Mouse (Mus musculus): ENCODE measurements around the gene Myo18b.

The Myo18b gene

DNA sequence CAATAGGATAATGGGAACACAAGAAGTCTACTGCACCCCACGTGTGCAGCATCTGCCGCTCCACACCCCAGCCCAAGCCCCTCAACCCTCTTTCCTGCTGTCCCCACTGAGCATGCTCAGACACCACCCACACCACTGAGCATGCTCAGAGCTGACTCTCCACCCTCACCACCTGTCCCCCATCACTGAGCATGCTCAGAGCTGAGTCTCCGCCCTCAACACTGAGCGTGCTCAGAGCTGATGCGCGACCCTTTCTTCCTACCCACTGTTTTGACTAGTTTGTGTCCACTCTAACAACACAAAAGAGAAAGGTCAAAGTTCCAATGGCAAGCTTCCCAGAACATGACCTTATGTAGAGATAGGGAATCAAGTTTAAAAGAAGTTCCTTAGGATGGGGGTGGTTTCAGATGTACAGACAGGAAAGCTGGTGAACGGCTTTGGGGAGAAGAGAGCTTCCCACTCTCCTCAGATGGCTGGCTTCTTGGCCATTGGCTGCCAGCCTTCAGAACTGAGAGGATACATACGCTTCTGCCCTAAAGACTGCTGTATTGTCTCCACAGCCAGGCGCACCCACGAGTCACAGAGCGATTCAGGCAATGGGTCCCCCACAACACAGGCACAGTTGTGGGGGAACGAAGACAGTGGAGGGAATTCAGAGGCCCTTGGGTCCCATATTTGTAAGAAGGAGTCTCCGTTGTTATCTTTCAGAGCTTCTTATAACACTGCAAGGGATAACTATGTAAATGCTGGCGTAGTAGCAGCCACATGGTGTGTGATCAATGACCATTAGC, 209.7 kb downstream of the Myo18b start:
- in situ Hi-C loops (cut with MboI; ENCODE audit: low sequenced_read_pairs), result no loop called here

DNA sequence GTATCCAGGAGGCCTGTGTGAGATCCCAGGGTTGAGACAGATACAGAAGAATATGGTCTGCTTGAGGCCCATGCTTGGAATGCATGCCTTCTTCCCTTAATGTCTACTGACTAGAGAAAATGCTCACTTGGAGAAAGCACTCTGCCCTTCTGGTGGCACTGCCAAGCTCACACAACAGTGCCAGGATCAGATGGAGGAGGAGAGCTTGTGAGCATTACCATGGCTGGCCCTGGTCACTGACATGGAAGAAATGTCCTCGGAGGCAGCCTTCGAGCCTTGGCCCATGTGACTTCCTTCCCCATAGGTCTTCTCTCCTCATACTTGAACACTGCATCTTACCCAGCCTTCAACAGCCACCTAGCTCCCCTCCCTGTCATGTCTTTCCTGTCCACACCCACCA, 216.9 kb downstream of the Myo18b start:
- in situ Hi-C loops (cut with MboI; ENCODE audit: low sequenced_read_pairs), result no loop called here

DNA sequence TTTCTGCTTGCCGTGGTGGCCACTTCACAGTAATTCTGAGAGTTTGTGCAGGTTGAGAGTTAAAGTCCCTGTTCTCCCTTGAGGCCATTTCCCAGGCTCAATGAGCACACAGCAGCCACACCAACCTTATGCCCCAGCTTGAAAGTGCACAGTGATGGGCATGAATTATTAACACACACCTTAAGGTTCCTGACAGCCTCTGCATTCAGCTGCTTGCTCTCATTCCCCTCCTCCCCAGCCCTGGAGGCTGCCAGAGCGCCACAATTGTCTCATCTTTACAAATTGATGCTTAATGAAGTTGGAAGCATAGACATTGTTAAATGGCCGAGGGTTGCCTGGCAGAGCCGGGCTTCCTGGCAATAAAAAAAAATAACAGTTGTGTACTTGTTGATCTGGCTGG, 218.0 kb downstream of the Myo18b start:
- in situ Hi-C loops (cut with MboI; ENCODE audit: low sequenced_read_pairs), result no loop called here

DNA sequence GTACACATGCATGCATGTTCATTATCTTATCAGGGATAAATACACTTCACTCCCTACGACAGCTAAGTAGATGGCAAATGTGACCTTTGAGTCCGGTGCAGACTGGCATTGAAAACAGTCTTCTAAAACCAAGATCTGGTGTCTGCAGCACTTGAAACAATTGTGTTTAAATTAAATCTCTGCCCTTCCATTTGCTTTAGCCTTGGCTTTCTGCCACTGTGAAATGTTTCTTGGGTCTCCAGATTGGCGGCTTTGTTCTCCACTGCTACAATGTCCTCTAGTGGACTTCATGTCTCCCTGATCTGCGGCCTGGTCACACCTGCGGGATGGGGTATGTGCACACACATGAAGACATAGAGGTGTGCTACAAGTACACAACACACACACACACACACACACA, 221.4 kb downstream of the Myo18b start:
- in situ Hi-C loops (cut with MboI; ENCODE audit: low sequenced_read_pairs), result no loop called here

DNA sequence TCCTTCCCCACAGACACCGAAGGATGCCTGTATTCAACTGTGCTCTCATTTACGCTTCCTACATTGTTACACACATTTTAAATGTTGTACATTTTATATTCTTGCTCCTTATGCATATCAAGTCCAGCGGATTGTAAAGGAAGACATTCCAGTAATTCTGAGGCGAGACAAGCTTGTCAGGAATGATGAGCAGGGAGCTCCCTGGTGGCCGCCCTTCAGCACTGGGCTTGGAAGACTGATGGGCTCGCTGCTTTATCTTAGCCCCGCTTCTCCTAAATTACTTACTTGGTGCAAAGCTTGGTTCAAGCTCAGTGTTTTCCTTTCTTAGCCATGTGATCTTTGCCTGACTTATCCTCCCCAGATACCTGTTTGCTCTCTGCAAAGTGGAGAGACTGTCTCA, 223.7 kb downstream of the Myo18b start:
- in situ Hi-C loops (cut with MboI; ENCODE audit: low sequenced_read_pairs), result no loop called here

DNA sequence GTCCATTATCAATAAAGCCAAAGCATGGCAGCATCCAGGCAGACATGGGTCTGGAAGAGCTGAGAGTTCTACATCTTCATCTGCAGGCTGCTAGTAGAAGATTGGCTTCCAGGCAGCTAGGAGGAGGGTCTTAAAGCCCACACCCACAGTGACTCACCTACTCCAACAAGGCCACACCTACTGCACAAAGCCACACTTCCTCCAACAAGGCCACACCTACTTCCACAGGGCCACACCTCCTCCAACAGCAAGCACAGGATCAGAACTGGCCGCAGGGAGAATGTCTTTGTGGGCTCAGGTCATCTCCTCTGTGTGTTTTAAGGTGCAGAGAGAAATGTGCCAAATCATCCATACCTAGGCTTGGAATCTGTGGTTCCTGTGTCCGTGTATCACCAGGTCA, 224.2 kb downstream of the Myo18b start:
- in situ Hi-C loops (cut with MboI; ENCODE audit: low sequenced_read_pairs), result no loop called here

DNA sequence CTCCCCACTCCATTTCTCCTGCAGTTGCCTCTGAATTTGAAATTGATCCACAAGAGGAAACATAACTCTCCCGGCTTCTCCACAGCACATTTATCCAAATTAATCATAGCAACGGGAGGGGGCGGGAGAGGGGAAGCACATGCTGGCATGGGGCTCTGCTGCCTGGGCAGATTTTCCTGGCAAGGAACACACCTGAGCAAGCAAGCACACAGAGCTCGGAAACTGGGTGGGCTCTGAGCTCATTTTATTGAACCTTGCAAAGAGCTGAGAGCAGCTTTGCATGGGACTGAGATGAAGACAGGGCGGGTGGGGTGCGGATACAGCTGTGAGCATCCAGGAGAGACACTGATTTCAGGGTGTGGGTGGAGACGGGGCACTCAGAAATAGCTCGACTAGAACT, 229.0 kb downstream of the Myo18b start:
- in situ Hi-C loops (cut with MboI; ENCODE audit: low sequenced_read_pairs), result no loop called here

DNA sequence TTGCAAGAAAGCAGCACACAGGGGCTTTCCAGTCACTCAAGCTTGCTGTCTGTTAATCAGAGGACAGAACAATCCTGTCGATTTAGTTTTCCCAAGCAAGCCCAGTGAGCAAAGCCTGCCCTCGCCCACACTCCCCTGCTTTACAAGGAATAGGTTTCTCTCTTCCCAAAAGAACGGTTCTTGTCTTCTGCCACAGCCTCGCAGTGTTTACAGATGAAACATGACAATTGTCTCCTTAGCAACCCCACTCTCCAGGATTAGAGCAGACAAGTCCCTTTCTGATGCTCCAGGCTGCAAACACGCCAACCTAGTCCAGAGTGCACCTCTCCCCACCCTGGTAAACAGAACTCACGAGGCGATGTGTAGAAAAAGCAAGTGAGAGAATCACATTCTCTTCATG, 230.5 kb downstream of the Myo18b start:
- in situ Hi-C loops (cut with MboI; ENCODE audit: low sequenced_read_pairs), result no loop called here

DNA sequence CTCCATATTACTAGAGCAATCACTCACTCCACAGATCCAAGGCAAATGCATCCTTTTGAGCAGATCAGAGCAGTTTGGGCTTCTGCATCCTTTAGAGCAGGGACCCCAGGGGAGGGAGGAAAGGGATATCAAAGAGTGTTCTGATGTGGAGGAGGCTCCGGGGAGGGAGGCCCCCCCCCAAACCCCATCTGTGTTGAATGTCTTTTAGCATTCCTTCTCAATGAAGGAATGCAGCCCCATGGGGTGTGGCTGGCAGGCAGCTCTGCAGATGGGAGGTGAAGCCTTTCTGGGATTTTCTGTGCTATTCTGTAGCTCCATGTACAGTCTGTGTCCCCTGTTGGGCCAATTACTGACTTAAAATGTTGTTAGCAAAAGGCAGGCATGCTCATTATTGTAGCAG, 232.5 kb downstream of the Myo18b start:
- in situ Hi-C loops (cut with MboI; ENCODE audit: low sequenced_read_pairs), result no loop called here

DNA sequence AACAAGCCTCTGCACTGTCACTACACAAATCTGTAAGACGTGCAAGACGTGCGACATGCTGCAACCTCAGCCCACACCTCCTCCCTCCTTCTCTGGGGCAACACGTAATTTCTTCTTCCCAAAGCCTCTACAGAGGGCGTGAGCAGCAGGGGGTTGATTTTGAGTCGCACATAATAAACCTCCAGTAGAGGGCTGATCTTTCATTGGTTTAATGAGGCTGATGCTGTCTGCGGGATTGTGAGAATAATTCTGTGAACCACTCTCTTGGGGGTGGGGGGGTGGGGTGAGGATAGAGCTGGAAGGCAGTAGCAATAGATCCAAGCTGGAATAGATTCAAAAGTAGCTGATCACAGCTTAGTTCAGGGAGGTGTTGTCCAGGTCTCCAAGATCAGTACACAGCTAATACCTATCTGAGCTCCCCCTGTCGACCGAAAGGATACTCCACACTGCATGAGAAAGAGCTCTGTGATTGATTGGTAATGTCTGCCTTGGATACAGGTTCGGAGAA, 235.2 kb downstream of the Myo18b start:
- in situ Hi-C loops (cut with MboI; ENCODE audit: low sequenced_read_pairs), result no loop called here

DNA sequence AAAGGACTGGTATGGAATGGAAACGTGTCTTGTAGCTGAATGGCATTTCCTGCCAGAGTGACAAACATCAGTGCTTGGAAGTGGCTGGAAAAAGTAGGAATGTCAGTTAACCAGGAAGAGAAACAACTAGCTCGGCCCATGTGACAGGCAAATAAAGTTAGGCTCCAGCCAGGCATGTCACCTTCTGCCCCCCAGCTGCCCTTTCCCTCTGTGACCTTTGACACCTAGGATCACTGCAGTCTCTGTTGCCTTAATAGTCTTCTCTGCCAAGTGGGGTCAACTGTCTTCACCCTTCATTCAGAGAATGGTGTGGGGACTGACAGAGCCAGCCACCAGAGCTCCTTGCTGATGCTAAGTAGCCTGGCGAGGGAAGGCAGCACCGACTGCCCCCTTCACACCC, 236.9 kb downstream of the Myo18b start:
- in situ Hi-C loops (cut with MboI; ENCODE audit: low sequenced_read_pairs), result no loop called here

DNA sequence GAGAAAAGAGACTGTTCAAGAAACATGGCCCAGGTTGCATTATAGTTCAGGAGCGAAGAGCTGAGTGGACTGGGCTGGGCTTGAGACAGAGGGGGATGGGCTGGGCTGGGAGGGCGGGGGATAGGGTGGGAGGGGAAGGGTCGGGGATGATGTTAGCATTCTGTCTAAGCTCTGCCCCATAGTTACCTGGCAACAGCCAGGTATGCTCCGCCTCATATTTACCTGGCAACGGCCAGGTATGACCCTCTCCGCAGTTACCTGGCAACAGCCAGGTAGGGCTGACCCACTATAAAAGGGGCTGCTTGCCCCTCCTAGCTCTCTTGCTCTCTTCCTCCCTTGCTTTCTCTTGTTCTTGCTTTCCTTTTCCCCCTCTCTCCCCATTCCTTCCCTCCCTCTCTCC, 239.4 kb downstream of the Myo18b start:
- in situ Hi-C loops (cut with MboI; ENCODE audit: low sequenced_read_pairs), result no loop called here

DNA sequence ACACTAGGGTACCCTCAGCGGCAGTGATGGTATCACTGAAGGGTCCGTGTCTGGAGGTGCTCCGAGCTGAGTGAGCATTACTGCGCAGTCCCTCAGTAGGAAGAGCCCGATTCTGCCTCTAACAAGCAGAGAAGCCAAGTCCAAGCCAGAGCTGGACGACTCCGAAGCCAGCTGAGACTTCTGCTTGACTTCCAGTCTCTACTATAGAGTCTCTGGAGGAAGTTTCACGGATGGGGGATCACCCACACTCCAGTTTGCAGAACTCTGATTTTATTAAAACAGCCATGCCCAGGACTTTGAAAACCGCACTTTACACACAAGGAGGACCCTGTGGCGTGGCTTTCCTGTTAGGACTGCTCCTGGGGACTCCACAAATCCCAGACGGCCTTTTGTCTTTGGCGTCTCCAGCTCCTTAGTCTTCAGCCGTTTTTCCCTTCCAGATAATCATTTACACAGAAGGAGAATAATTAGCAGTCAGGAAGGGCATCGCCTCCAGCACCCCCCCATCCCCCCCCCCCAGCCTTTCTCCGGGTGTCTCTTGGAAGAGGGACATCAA, 240.1 kb downstream of the Myo18b start:
- in situ Hi-C loops (cut with MboI; ENCODE audit: low sequenced_read_pairs), result no loop called here

DNA sequence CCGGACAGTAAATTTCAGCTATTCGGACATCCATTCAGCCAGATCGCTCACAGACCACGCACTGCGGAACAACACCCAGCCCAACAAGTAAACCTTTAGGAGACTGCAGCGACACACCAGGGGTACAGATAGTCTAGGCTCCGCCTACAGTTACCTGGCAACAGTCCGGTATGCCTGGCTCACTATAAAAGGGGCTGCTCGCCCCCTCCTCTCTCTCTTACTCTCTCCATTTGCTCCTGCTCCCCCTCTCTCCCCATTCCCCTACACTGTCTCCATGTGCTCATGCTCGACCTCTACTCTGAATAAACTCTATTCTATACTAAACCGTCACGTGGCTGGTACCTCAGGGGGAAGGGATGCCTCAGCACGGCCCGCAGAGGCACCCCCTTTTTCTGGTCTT, 240.6 kb downstream of the Myo18b start:
- in situ Hi-C loops (cut with MboI; ENCODE audit: low sequenced_read_pairs), result no loop called here

DNA sequence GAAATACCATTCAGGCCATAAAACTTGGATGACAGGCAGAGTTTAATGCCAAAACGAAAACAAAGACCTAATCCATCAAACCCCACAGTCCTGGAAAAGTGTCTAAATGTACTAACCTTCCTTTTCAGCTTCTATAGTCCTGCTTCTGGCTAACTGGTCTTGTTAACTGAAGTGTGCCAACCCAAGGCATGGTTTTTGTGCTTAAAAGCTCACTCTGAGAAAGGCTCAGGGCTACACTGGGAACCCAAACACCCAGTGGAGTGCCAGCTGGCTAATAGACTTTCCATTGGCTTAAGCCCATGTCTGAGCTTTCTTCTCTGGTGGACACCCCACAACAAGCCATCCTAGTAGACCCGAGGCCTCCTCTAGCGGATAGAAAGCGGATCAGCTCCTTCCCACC, 244.1 kb downstream of the Myo18b start:
- in situ Hi-C loops (cut with MboI; ENCODE audit: low sequenced_read_pairs), result no loop called here

DNA sequence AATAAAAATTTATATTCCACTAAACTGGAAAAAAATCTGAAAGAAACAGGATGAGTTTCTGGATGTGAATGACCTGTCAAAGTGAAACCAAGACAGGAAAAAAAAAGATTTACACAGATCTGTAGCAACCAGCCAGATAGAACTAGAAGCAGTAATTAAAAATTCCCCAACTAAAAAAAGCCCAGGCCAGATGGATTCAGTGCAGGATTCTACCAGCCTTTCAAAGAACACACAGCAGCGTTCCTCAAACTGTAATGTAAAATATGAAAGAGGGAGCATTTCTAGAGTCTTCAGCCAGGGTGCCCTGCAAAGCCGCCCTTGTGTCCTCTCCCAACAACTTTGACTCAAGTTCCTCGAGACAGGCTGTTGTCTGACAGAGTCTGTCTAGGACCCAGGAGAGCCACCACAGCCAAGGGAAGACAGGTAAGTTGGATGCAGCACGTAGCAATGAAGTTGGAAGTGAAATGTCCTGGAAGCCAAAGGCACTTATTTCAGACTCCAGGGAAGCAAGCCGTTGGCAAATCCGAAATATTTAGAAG, 246.9 kb downstream of the Myo18b start:
- in situ Hi-C loops (cut with MboI; ENCODE audit: low sequenced_read_pairs), result no loop called here

DNA sequence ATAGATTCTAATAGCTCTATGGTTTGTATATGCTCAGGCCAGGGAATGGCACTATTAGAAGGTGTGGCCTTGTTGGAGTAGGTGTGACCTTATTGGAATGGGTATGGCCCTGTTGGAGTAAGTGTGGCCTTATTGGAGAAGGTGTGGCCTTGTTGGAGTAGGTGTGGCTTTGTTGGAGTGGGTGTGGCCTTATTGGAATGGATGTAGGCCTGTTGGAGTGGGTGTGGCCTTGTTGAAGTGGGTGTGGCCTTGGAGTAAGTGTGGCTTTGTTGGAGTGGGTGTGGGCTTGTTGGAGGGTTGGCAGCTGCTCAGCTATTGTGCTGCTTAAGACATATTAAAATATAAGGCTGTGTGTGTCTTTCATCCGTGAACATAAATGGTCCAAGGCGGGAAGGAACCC, 249.3 kb downstream of the Myo18b start:
- in situ Hi-C loops (cut with MboI; ENCODE audit: low sequenced_read_pairs), result no loop called here

DNA sequence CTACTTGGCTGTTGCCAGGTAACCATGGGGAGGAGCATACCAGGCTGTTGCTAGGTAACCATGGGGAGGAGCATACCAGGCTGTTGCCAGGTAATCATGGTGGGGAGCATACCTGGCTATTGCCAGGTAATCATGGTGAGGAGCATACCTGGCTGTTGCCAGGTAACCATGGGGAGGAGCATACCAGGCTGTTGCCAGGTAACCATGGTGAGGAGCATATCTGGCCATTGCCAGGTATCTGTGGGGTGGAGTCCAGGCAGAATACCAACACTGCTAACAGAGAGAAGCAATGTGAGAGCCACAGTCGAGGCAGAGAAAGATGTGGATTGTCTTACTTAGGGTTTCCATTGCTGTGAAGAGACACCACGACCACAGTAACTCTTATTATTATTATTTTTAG, 250.6 kb downstream of the Myo18b start:
- in situ Hi-C loops (cut with MboI; ENCODE audit: low sequenced_read_pairs), result no loop called here

DNA sequence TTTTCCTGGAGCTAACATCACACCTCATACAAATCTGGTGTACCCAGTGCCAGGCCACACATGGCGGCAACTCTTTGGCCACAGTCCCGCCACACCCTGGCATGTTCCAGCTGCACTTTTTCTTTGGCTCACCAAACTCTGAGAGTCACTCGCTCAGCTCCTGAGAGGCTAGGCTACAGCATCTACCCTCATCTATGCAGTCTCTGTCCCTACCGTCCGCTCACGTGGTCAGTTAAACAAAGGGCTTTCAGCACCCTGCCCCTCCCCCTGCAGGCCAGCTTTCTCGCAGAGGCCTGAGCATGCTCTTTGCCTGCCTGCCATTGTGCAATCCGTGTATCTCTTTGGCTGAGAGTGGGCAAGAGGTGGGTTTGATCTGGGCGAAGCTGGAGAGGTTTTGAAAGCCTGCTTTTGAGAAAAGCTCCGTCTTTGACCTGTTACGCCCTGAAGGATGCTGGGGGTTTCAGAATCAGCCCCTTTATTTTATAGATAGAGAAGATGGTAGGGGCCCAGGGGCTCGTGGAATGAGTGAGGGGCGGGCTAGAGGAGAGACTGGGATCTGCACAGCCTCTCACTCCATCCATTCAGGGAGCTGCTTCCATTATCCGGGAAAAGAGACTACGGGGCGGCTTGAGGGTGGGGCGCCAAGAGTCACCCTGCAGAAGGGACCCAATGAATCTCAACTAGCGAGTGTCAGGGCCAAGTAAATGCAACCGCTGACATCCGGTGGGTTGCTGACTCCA, 252.5 kb downstream of the Myo18b start:
- in situ Hi-C loops (cut with MboI; ENCODE audit: low sequenced_read_pairs), result no loop called here

DNA sequence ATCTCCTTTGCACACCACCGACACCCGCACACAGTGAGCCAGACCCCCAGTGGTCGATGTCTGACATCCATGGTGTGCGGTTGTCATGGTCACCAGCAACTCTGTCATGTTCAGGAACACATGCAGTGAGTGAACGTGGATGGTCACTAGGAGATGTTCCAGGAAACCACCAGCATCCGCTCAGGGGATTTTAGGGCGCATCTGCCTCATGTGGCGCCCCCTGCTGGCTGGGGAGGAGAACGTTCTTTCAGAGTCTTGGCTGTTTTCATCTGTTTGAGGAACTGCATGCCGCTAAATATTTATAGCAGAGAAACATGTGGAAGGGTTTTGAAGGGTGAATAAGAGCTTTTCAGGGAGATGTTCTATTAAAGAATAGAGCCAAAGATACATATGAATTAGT, 253.4 kb downstream of the Myo18b start:
- in situ Hi-C loops (cut with MboI; ENCODE audit: low sequenced_read_pairs), result no loop called here

DNA sequence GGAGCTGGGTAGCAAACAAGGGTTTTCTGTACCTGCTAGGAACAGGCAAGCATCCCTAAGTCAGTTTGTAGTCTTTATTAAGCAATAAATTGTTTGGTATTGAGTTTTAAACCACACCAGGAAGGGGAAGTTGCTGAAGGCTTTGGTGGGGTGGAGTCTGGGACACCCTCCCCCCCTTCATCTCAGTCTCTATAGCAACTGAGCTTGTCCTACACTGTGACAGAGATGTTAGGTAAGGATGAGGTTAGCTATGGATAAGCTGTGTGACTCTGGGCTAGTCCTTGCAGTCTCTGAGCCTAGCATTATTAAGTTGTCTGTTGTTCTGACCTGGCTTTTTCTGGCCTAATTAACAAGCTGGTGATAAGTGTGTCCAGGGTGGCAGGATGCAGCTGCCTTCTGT, 254.4 kb downstream of the Myo18b start:
- in situ Hi-C loops (cut with MboI; ENCODE audit: low sequenced_read_pairs), result no loop called here

DNA sequence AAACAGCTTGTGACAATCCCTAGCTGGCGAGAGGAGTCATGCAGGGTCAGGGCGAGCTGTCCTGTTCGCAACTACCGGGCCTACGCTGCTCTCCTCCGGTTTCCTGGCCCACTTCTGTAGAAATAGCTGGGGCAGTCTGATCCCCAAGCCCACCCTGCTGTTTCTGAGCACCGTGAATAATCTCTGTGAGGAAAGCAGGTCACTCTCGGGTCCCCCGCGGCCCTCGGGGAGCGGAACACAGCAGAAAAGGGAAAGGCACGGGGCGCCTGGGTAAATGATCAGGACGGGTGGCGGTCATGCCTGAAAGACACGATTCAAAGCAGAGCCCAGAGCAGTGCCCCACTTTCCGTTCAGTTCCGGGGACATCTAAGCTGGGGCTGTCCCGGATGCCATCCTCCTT, 255.0 kb downstream of the Myo18b start:
- in situ Hi-C loops (cut with MboI; ENCODE audit: low sequenced_read_pairs), result no loop called here

Data from CH12F3 (cell line).